Mouse (Mus musculus) erythroblast, embryonic 14.5 days (primary cell): Measurements from ENCODE around the gene Cnr2.

Experiments used
- GATA1 ChIP-seq: IDR thresholded peaks from 2 replicates; pipeline ENCODE4 v1.6.1; 2012; ENCODE audit warnings: low read length, inconsistent platforms, mixed read lengths
- TAL1 ChIP-seq: IDR thresholded peaks from 3 replicates; pipeline ENCODE4 v1.6.1; 2012; ENCODE audit warnings: low read length, inconsistent platforms, mixed read lengths

GRCm38 (mm10) chr4:135922190-135922589, 27.0 kb downstream of the Cnr2 start:
- TF ChIP-seq GATA1 = no peak
- no peak for TF ChIP-seq TAL1
